Mouse (Mus musculus) forebrain, embryonic 11.5 days (tissue): ENCODE data around the gene Eef1akmt3. TPM values are rescaled to one million over a fixed set of nuclear protein-coding genes. Genes with fewer than 3 reads are reported as not detected.
A peak's percentile ranks its signal among the peaks of the same experiment; 100 is the strongest.

ENCODE experiments used
- ATAC-seq: fragments of 200-750 bp; cut with Nextera tagmentation; replicated peaks from 2 replicates; pipeline ENCODE4 v1.8.0; 2017; ENCODE audit warnings: moderate TSS enrichment; ENCODE audit not compliant: low FRiP score
- DNase-seq: peaks from one replicate; pipeline ENCODE4 v3.0.0-alpha.2; 2017; ENCODE audit warnings: low spot score
- H3K27ac ChIP-seq: fragments of 300-500 bp; sonication (generic); 2 replicates; pipeline ENCODE4 v1.5.1; 2014; ENCODE audit warnings: low read depth, low read length
- H3K27me3 ChIP-seq: fragments of 300-500 bp; sonication (generic); 2 replicates; pipeline ENCODE4 v1.6.1; 2014; ENCODE audit warnings: mild to moderate bottlenecking, low read length, mixed read lengths; ENCODE audit not compliant: control insufficient read depth, insufficient read depth
- H3K36me3 ChIP-seq: fragments of 300-500 bp; sonication (generic); 2 replicates; pipeline ENCODE4 v1.6.1; 2014; ENCODE audit warnings: mild to moderate bottlenecking, low read length, moderate library complexity, mixed read lengths; ENCODE audit not compliant: control insufficient read depth, insufficient read depth
- H3K4me1 ChIP-seq: fragments of 300-500 bp; sonication (generic); replicated peaks from 2 replicates; pipeline ENCODE4 v1.6.1; 2014; ENCODE audit warnings: low read length, mixed read lengths; ENCODE audit not compliant: control insufficient read depth, insufficient read depth
- H3K4me2 ChIP-seq: fragments of 300-500 bp; sonication (generic); 2 replicates; pipeline ENCODE4 v1.6.1; 2014; ENCODE audit warnings: low read depth, mild to moderate bottlenecking, low read length, moderate library complexity, mixed read lengths; ENCODE audit not compliant: severe bottlenecking
- H3K4me3 ChIP-seq: fragments of 300-500 bp; sonication (generic); 2 replicates; pipeline ENCODE4 v1.5.1; 2014; ENCODE audit warnings: low read depth, low read length
- H3K9ac ChIP-seq: fragments of 300-500 bp; sonication (generic); 2 replicates; pipeline ENCODE4 v1.6.1; 2014; ENCODE audit warnings: low read length
- H3K9me3 ChIP-seq: fragments of 300-500 bp; sonication (generic); 2 replicates; pipeline ENCODE4 v1.6.1; 2016; ENCODE audit warnings: low read length, mixed read lengths; ENCODE audit not compliant: control insufficient read depth
- WGBS: fragments of 180-500 bp; shearing (Covaris S2); extraction: QIAGEN DNeasy Blood & Tissue Kit; methylation state at CpG from one replicate; pipeline ENCODE4 v1.1.7; 2014; 5-methylcytosine and 5-hydroxymethylcytosine counted together
- microRNA counts: library from miRNA; unstranded; fragments of <30 nt; microRNA quantifications from one replicate; lab custom pipeline; 2015
- microRNA-seq: library from miRNA; unstranded; fragments of <30 nt; microRNA quantifications from one replicate; pipeline ENCODE4, GENCODE M21; 2016; ENCODE audit not compliant: insufficient number of aligned reads
- polyA plus RNA-seq: library from polyadenylated mRNA; unstranded; fragments of >200 nt; fragmentation: Nextera tagmentation; extraction: Ambion mirVana; gene quantifications from 2 replicates; pipeline ENCODE4 v1.2.1, GENCODE M21; 2014

The Eef1akmt3 gene
- polyA plus RNA-seq, 1 experiment from 2014 or later = 0.11 TPM

- no peak overlapping the region for H3K4me3 ChIP-seq
- ATAC-seq (no peak), DNase-seq (no peak)
- H3K36me3 ChIP-seq = no peaks in the 10 kb centered on the region
- no peaks in the 10 kb centered on the region for H3K9me3 ChIP-seq
- H3K27ac ChIP-seq = no peak overlapping the region
- H3K27me3 ChIP-seq = no peaks in the 10 kb centered on the region
- H3K4me1 ChIP-seq = peaks cover 39% of the 10 kb centered on the region
- H3K4me2 ChIP-seq = no peak overlapping the region
- no peak overlapping the region for H3K9ac ChIP-seq
- 70% methylated on average over 14 of the region's 14 CpGs for WGBS
Measured at GRCm38 (mm10) chr10:126983193-126983725, 58.1 kb downstream of the Eef1akmt3 start.

GRCm38 (mm10) chr10:126981746-126982145 lies 59.6 kb downstream of the Eef1akmt3 start:
- 76% methylated on average over 3 of the region's 3 CpGs for WGBS
- Histone ChIP-seq H3K9me3 (no peaks in the 10 kb centered on the region), H3K4me1 (peaks cover 42% of the 10 kb centered on the region), H3K27me3 (no peaks in the 10 kb centered on the region), H3K9ac (no peak overlapping the region; the same call in 1 of the 2 replicates), H3K27ac (no peak overlapping the region), H3K4me2 (no peak overlapping the region; the same call in 1 of the 2 replicates), H3K36me3 (no peaks in the 10 kb centered on the region), H3K4me3 (0 out of 2 replicates have a peak overlapping the region, but pooled peaks have one; percentile 100)
- DNase-seq = no peak
- ATAC-seq = no peak

MicroRNAs encoded within 50 kb of the gene (microRNA counts, 519-probe panel; counts per million panel counts)
- 3,473 counts per million, percentile 18 among the panel's probes with 10 or more counts for microRNA mmu-miR-26a (lab: Ali Mortazavi, UCI)
- 31.2 counts per million for microRNA mmu-miR-546 (lab: Ali Mortazavi, UCI)

Small RNA genes within 50 kb of the gene (microRNA-seq; reads per million reads assigned to microRNA genes)
- gene Mir26a-2 (57.2 reads per million, percentile 28 among the genes with 10 or more reads in this experiment), gene Mir546 (not detected)

Other genes with a start within 250 kb of the Eef1akmt3 start
- 15.5 and 23.2 TPM in 2 replicates for gene Atp23, start 140.2 kb downstream of the Eef1akmt3 start, polyA plus RNA-seq
- 58.8 and 63.2 TPM in 2 replicates for gene Ctdsp2, start 62.8 kb downstream of the Eef1akmt3 start, polyA plus RNA-seq
- 0.08 and 0.32 TPM in 2 replicates for gene Avil, start 40.8 kb downstream of the Eef1akmt3 start, polyA plus RNA-seq
- 91.2 and 93.8 TPM in 2 replicates for gene Tsfm, start 10.7 kb downstream of the Eef1akmt3 start, polyA plus RNA-seq
- 42.5 and 44.0 TPM in 2 replicates for gene Mettl1, start 99 bp downstream of the Eef1akmt3 start, polyA plus RNA-seq
- gene Cyp27b1, start 6.7 kb upstream of the Eef1akmt3 start, polyA plus RNA-seq = 0.23 TPM in 1 of 2 replicates, not detected in the other
- 2.7 and 3.7 TPM in 2 replicates for gene March9, start 18.7 kb upstream of the Eef1akmt3 start, polyA plus RNA-seq
- gene Cdk4, start 22.0 kb upstream of the Eef1akmt3 start, polyA plus RNA-seq = 2,945 and 3,022 TPM in 2 replicates
- 144 and 159 TPM in 2 replicates for gene Tspan31, start 28.8 kb upstream of the Eef1akmt3 start, polyA plus RNA-seq
- 0.47 and 0.64 TPM in 2 replicates for gene Agap2, start 33.8 kb upstream of the Eef1akmt3 start, polyA plus RNA-seq
- gene Os9, start 79.6 kb upstream of the Eef1akmt3 start, polyA plus RNA-seq = 51.1 and 57.9 TPM in 2 replicates
- 7.8 and 8.4 TPM in 2 replicates for gene B4galnt1, start 123.7 kb upstream of the Eef1akmt3 start, polyA plus RNA-seq
- 0.93 and 1.1 TPM in 2 replicates for gene Slc26a10, start 139.1 kb upstream of the Eef1akmt3 start, polyA plus RNA-seq
- 31.6 and 33.5 TPM in 2 replicates for gene Arhgef25, start 148.6 kb upstream of the Eef1akmt3 start, polyA plus RNA-seq
- gene Dtx3, start 154.2 kb upstream of the Eef1akmt3 start, polyA plus RNA-seq = 157 and 170 TPM in 2 replicates
- 16.4 and 17.2 TPM in 2 replicates for gene Pip4k2c, start 170.1 kb upstream of the Eef1akmt3 start, polyA plus RNA-seq
- gene Kif5a, start 221.8 kb upstream of the Eef1akmt3 start, polyA plus RNA-seq = 21.7 and 23.6 TPM in 2 replicates
- 202 and 207 TPM in 2 replicates for gene Dctn2, start 224.9 kb upstream of the Eef1akmt3 start, polyA plus RNA-seq
- gene Mbd6, start 247.5 kb upstream of the Eef1akmt3 start, polyA plus RNA-seq = 22.6 and 24.0 TPM in 2 replicates